9 mouse cellular contexts compared by ENCODE assay signal in genomic region chr3:105538406-105538805, GRCm38 (mm10).
DNase-seq lines count a peak whose midpoint lies in the region; ATAC-seq lines count a peak whose summit lies in the region.
"Had no signal": no experiment of that assay in that cellular context is flagged by ENCODE, and none has a peak within 500 bp of the region (broad histone marks: within the 10 kb centered on the region; RNA-seq: fewer than 3 reads in every experiment).

No protein-coding gene starts in this region.

- H3K4me2 ChIP-seq in heart, embryonic 13.5 days: peak overlapping the region; percentile 52
- H3K4me2 ChIP-seq in forebrain, embryonic 16.5 days (ENCODE audit: low read length): no peak overlapping the region
- no peak overlapping the region for H3K4me2 ChIP-seq in midbrain, embryonic 12.5 days (replicated peaks)

- H3K9me3 ChIP-seq in heart, embryonic 13.5 days: no peaks in the 10 kb centered on the region
- no peaks in the 10 kb centered on the region for H3K9me3 ChIP-seq in forebrain, embryonic 16.5 days (ENCODE audit: control insufficient read depth, low read length)
- H3K9me3 ChIP-seq in midbrain, embryonic 12.5 days: no peaks in the 10 kb centered on the region

- H3K4me1 ChIP-seq in heart, embryonic 13.5 days: peaks cover 27% of the 10 kb centered on the region
- H3K4me1 ChIP-seq in forebrain, embryonic 16.5 days (replicated peaks; ENCODE audit: control insufficient read depth, insufficient read depth, low read length): peaks cover 17% of the 10 kb centered on the region
- peaks cover 19% of the 10 kb centered on the region for H3K4me1 ChIP-seq in midbrain, embryonic 12.5 days

- H3K27ac ChIP-seq in heart, embryonic 13.5 days (replicated peaks): peak overlapping the region; percentile 36
- H3K27ac ChIP-seq in forebrain, embryonic 16.5 days (ENCODE audit: low read length): no peak overlapping the region; the same call in 1 of the 2 replicates
- H3K27ac ChIP-seq in midbrain, embryonic 12.5 days (replicated peaks): peak overlapping the region; percentile 44; the same call in 1 of the 2 replicates

- no peaks in the 10 kb centered on the region for H3K27me3 ChIP-seq in heart, embryonic 13.5 days (replicated peaks)
- H3K27me3 ChIP-seq in forebrain, embryonic 16.5 days (replicated peaks; ENCODE audit: control insufficient read depth, insufficient read depth, low read length): no peaks in the 10 kb centered on the region
- H3K27me3 ChIP-seq in midbrain, embryonic 12.5 days: no peaks in the 10 kb centered on the region

- no peak overlapping the region for H3K4me3 ChIP-seq in heart, embryonic 13.5 days
- no peak overlapping the region for H3K4me3 ChIP-seq in forebrain, embryonic 16.5 days (replicated peaks; ENCODE audit: low read length)
- no peak overlapping the region for H3K4me3 ChIP-seq in midbrain, embryonic 12.5 days

- no peak for ATAC-seq in heart, embryonic 13.5 days (ENCODE audit: extremely low read depth, insufficient number of reproducible peaks, low FRiP score, low TSS enrichment)
- ATAC-seq in forebrain, embryonic 16.5 days: peak; percentile 7; the same call in 1 of the 2 replicates
- ATAC-seq in midbrain, embryonic 12.5 days (ENCODE audit: low FRiP score, low read depth): peak; percentile 10; the same call in 1 of the 2 replicates

- 42% methylated on average over 6 of the region's 6 CpGs for WGBS in heart, embryonic 13.5 days
- 55% methylated on average over 6 of the region's 6 CpGs for WGBS in forebrain, embryonic 16.5 days
- 40% methylated on average over 6 of the region's 6 CpGs for WGBS in midbrain, embryonic 12.5 days

- no peak for DNase-seq in heart, adult 18-20 months
- DNase-seq in brain, adult 2 months (ENCODE audit: low read depth, low spot score): peak; percentile 80
- no peak for DNase-seq in urinary bladder, postnatal 36 days (ENCODE audit: low spot score in 2 of 2)
- no peak for DNase-seq in ovary, adult 18-20 months (ENCODE audit: low spot score)
- no peak for DNase-seq in adrenal gland, postnatal 25 days
- DNase-seq: gastrocnemius, postnatal 36 days had no signal

- no peaks in the 10 kb centered on the region for H3K36me3 ChIP-seq in heart, embryonic 13.5 days
- no peaks in the 10 kb centered on the region for H3K36me3 ChIP-seq in forebrain, embryonic 16.5 days (ENCODE audit: control insufficient read depth, insufficient read depth)
- H3K36me3 ChIP-seq in midbrain, embryonic 12.5 days: no peaks in the 10 kb centered on the region

- 0 out of 2 replicates have a peak overlapping the region, but pooled peaks have one; percentile 38 for H3K9ac ChIP-seq in heart, embryonic 13.5 days
- no peak overlapping the region for H3K9ac ChIP-seq in forebrain, embryonic 16.5 days (replicated peaks; ENCODE audit: low read depth, low read length)
- no peak overlapping the region for H3K9ac ChIP-seq in midbrain, embryonic 12.5 days (replicated peaks)
